Mouse (Mus musculus) MEL-GATA-1-ER (cell line): ENCODE measurements around the gene Cyp4v3.
A peak's percentile ranks its signal among the peaks of the same experiment; 100 is the strongest.
"Not testable (repeated sequence)": the region's sequence is repeated elsewhere in the genome, so short reads cannot be mapped to it uniquely, and the experiment has no call there.

ENCODE experiments used
- DNase-seq: peaks from one replicate; pipeline ENCODE4 v3.0.0-alpha.2; 2012; ENCODE audit warnings: low read depth; ENCODE audit errors: extremely low read depth

Cyp4v3 gene

GRCm38 (mm10) chr8:45332685-45333409 lies at the start of gene Cyp4v3:
TSS of gene Cyp4v3 (minus strand) at chr8:45333216.
- DNase-seq: no peak

- no peak for DNase-seq
Measured at GRCm38 (mm10) chr8:45381963-45382347, 48.9 kb upstream of the Cyp4v3 start, which contains the start of gene Fam149a. TSS of gene Fam149a (minus strand) at chr8:45382291.

- DNase-seq: no peak
Measured at GRCm38 (mm10) chr8:45381075-45381962, 48.3 kb upstream of the Cyp4v3 start.

- DNase-seq: no peak
Measured at GRCm38 (mm10) chr8:45380598-45380997, 47.6 kb upstream of the Cyp4v3 start.

- DNase-seq: no peak
Measured at GRCm38 (mm10) chr8:45374071-45374470, 41.1 kb upstream of the Cyp4v3 start.

GRCm38 (mm10) chr8:45367154-45367553 lies 34.1 kb upstream of the Cyp4v3 start:
- no peak for DNase-seq

GRCm38 (mm10) chr8:45363220-45363619 lies 30.2 kb upstream of the Cyp4v3 start:
- DNase-seq: no peak

GRCm38 (mm10) chr8:45362323-45362722 lies 29.3 kb upstream of the Cyp4v3 start:
- no peak for DNase-seq

- no peak for DNase-seq
Measured at GRCm38 (mm10) chr8:45359091-45359605, 26.1 kb upstream of the Cyp4v3 start.

- DNase-seq: no peak
Measured at GRCm38 (mm10) chr8:45358132-45358918, 25.3 kb upstream of the Cyp4v3 start.

- no peak for DNase-seq
Measured at GRCm38 (mm10) chr8:45355809-45356208, 22.8 kb upstream of the Cyp4v3 start.

- DNase-seq: peak; percentile 1
Measured at GRCm38 (mm10) chr8:45345031-45345430, 12.0 kb upstream of the Cyp4v3 start.

GRCm38 (mm10) chr8:45344298-45344697 lies 11.3 kb upstream of the Cyp4v3 start:
- no peak for DNase-seq

GRCm38 (mm10) chr8:45341630-45342628 lies 8.9 kb upstream of the Cyp4v3 start:
- no peak for DNase-seq

- no peak for DNase-seq
Measured at GRCm38 (mm10) chr8:45333493-45333892, 477 bp upstream of the Cyp4v3 start.

- no peak for DNase-seq
Measured at GRCm38 (mm10) chr8:45330856-45331255, 2.2 kb downstream of the Cyp4v3 start.

- no peak for DNase-seq
Measured at GRCm38 (mm10) chr8:45329206-45329980, 3.6 kb downstream of the Cyp4v3 start.

GRCm38 (mm10) chr8:45327076-45327475 lies 5.9 kb downstream of the Cyp4v3 start:
- DNase-seq: not testable (repeated sequence)

GRCm38 (mm10) chr8:45324151-45324550 lies 8.9 kb downstream of the Cyp4v3 start:
- no peak for DNase-seq
